Mouse (Mus musculus): ENCODE data around the gene Hist1h4n.

Hist1h4n gene

DNA sequence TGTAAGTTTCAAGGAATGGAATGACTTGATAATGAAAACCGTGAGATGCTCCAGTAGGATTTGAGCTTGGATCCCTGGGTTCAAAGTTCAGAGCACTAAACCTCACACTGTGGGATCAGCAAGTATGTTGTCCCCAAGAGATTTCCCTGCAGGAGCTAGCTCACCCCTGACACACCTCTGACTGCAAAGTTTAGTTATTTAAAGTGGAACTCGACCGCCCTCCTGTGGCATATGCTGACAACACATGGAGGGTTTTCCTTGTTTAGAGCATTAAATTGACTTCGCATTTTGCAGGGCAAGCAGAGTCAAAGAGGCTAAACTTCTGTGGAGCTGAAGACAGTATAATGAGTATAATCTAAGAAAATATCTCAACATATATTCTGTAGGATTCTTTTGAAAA lies 28.9 kb downstream of the Hist1h4n start:
- in situ Hi-C loops (cut with MboI, MseI): loop anchor here (5.0 to 25.0 kb wide), 2 partner anchors 49 to 1759 kb away; partner anchors contain the start of genes Hist1h1d (in 1 of the 2), Hist1h2ad (in 1 of the 2), Hist1h2ae (in 1 of the 2) and Hist1h2bf (in 1 of the 2)

DNA sequence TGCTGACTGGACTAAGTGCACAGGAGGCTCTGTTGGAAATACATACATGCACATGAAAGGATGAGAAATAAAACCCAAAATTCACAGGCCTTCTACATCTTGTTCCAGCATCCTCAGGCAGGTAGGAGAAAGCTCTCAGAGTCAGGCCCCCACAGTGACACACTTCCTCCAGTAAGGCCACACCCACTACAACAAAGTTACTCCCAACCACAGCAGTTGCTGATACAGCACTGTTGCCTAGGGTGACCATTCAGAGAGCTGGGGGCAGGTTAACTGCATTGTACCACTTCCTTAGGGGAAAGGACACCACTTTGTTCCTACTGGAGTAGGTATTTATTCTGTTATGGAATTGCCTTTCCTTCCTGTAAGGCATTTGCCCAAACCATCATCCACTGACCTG lies 34.8 kb downstream of the Hist1h4n start:
- in situ Hi-C loops (cut with MboI, MseI): loop anchor here (5.0 to 25.0 kb wide), 2 partner anchors 50 to 1965 kb away; partner anchors contain the start of genes Hist1h1a (in 2 of the 2), Hist1h2ab (in 2 of the 2), Hist1h3a (in 2 of the 2) and Hist1h3b (in 2 of the 2)

DNA sequence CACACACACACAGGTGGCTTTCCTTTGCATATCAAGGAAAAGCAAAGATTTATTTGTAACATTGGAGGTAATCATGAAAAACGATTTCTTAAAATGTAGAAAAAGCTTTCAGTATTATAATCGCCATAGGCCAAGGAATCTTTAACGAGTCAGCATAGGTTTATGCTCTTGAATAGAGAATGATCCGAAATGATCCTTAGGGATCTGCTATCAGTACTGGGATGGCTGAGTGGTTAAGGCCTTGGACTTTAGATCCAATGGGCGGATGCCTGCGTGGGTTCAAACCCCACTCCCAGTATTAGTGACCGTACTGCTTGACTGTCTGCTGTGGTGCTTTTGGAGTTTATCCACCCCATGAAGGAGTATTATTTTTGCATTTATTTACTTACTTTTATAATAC lies 36.4 kb downstream of the Hist1h4n start:
- in situ Hi-C loops (cut with MboI, MseI): loop anchor here (5.0 to 25.0 kb wide), 2 partner anchors 52 to 1967 kb away; partner anchors contain the start of genes Hist1h1a (in 2 of the 2), Hist1h2ab (in 2 of the 2), Hist1h3a (in 2 of the 2) and Hist1h3b (in 2 of the 2)

DNA sequence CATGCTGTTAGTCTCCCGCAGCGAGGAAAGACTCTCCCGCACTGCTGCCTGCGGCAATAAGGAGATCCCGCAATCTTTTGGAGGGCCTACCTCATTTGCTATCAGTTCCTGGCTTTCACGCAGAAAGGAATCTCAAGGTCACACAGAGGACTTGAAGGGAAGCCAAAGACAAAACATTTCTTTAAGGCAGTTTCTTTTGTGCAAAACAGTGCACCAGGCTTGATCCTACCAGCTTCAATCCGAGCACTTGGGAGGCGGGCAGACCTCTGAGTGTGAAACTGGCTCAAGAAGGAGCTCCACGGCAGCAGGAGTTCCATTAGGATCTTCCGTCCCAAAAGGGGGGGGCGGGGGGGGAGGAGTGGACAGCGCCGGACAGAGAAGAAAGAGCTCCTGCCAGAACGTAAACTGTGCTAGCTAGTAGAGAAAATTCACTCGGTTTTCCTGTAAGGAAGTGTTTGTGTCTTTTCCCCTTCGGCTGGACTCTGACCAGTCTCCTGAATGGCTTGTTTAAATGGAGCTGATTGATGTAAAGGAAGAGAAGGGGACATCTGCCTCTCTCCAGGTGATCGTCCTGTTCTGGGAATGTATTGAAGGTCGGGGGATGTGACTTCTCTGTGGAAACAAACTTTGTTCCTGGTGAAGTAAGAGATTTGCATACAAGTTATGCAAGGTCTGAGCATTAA lies 41.3 kb downstream of the Hist1h4n start:
- in situ Hi-C loops (cut with MboI, MseI): loop anchor here (5.0 to 25.0 kb wide), 3 partner anchors 38 to 1972 kb away; partner anchors contain the start of genes Hist1h1a (in 2 of the 2), Hist1h2ab (in 2 of the 2), Hist1h2ak (in 2 of the 2) and Hist1h2bn (in 2 of the 2)

DNA sequence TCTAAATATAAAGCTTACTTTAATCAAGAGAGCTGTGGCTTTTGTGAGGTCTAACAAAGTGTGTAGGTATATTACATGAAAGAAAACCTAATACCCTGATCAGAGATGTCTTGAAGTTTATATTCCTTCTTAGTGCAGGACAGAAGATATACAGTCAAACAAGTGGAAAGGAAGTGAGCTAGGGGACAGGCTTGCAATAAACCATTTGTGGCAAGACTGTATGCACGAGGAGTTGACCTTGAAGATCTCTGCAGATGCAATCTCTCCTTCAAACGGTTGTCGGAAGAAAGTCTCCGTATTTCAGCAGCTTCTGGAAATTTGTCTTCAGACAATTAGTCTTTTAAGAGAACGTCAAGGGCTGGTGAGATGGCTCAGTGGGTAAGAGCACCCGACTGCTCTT lies 42.1 kb downstream of the Hist1h4n start:
- in situ Hi-C loops (cut with MboI, MseI): loop anchor here (5.0 to 25.0 kb wide), 5 partner anchors 38 to 1972 kb away; partner anchors contain the start of genes Hist1h1a (in 2 of the 2), Hist1h2ab (in 2 of the 2), Hist1h2ak (in 2 of the 2) and Hist1h2bn (in 2 of the 2)

DNA sequence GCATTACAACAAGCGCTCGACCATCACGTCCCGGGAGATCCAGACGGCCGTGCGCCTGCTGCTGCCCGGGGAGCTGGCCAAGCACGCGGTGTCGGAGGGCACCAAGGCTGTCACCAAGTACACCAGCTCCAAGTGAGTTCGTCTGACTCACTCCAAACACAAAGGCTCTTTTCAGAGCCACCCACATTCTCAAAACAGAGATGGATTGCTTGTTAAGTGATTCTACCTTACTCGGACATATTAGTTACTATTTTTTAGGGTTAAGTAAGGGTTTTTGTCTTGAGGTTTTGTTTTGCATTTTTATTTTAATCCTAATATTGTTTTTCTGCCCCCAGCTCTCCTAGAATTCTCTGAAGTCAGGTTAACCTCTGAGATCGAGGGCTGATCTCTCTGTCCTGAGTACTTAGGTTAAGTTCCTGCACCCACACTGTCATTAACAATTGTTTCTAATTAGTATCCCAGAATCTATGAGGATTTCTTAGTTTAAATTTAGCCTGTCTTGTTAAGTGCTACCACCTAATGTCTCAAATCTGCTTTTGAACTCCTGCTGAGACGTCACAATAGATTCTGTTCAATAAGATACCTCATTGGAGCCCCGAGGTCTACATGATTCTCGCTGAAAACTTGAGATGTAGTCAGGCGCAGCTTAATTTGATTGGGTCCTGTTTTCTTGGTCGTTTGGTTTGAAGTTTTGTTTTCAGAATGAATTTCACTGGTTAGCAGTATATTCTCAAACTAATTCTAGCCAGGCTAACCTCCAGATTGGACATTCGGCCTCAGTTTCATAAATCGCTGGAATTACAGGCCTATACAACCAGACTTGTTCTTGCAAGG lies 44.0 kb downstream of the Hist1h4n start:
- in situ Hi-C loops (cut with MboI, MseI): loop anchor here (5.0 to 25.0 kb wide), 3 partner anchors 71 to 1974 kb away; partner anchors contain the start of genes Hist1h1a (in 2 of the 2), Hist1h2ab (in 2 of the 2), Hist1h3a (in 2 of the 2) and Hist1h3b (in 2 of the 2)

DNA sequence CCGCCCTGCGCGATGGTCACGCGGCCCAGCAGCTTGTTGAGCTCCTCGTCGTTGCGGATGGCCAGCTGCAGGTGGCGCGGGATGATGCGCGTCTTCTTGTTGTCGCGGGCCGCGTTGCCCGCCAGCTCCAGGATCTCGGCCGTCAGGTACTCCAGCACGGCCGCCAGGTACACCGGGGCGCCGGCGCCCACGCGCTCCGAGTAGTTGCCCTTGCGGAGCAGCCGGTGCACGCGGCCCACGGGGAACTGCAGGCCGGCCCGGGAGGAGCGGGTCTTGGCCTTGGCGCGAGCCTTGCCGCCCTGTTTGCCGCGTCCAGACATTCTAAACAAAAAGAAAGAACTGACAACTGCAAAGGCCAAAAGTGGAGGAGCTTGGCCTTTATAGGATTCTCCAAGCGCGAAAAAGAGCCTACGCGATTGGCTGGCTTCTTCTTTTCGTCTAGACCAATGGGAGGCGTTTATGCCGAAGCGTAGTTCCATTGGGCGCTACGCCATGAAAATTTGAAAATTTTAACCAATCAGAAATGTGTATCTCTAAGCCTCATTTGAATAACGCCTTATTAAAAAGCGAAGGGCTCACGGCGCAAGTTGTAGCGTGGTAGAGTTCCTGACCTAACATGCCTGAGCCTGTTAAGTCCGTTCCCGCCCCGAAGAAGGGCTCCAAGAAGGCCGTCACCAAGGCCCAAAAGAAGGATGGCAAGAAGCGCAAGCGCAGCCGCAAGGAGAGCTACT lies 44.9 kb downstream of the Hist1h4n start, which contains the start of the genes Hist1h2an and Hist1h2bp:
TSS of gene Hist1h2an (minus strand) at position 320 of the 731 bp plus-strand sequence.
TSS of gene Hist1h2bp (plus strand) at position 563 of the 731 bp plus-strand sequence.
- in situ Hi-C loops (cut with MboI, MseI): loop anchor here (5.0 to 25.0 kb wide), 3 partner anchors 70 to 1975 kb away; partner anchors contain the start of genes Hist1h1a (in 2 of the 2), Hist1h2ab (in 2 of the 2), Hist1h3a (in 2 of the 2) and Hist1h3b (in 2 of the 2)

DNA sequence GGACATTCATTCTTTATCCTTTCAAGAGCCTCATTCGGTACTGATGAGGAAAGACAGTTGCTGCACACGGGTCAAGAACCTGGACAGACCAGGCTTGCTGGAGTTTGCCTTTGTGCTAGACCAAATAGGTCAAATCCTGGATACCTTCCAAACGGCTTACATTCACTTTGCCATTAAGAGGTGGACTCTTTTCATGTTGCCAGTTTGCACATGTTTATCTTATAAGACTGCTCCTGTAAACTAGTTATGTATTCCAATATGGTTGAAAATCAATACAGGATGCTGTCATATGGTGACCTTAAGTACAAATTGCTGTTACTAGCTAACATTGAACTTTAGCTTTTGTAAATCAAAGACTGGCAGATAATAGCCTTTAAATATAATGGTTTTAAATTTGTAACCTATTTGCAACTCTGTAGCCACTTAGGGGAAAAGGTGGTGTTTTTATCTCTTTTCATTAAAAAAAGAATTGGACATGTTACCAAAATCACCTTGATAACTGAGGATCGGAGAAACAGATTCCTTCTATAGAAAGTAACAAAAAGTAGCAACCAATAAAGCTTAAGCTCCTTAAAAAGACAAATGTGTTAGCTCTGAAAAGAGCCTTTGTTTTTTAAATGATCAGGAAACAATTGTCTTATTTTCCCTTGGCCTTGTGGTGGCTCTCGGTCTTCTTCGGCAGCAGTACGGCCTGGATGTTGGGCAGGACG lies 45.7 kb downstream of the Hist1h4n start:
- in situ Hi-C loops (cut with MboI, MseI): loop anchor here (5.0 to 25.0 kb wide), 3 partner anchors 69 to 1976 kb away; partner anchors contain the start of genes Hist1h1a (in 2 of the 2), Hist1h2ab (in 2 of the 2), Hist1h3a (in 2 of the 2) and Hist1h3b (in 2 of the 2)

DNA sequence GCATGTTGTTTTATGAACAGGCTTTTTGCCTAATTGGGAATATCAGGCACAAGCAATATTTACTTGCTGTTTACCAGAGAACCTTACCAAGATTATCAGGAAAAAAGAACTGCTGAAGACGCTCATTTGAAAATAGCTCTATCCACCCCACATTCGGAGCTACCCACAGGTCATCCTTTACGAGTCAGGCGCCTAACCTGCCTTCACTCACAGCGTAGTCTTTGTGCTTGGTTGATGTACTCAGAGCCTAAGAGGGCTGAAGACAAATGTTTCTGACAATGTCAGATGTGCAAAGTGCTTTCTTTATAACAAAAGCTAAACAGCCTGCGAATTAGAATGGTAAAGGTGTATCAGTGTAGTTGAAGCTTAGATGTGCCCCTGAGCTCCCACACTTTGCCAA lies 47.7 kb downstream of the Hist1h4n start:
- in situ Hi-C loops (cut with MboI, MseI): loop anchor here (25.0 kb wide), 1 partner anchor 1978 kb away; the partner anchor contains the start of genes Hist1h1a (in 2 of the 2), Hist1h2ab (in 2 of the 2), Hist1h3a (in 2 of the 2) and Hist1h3b (in 2 of the 2)

DNA sequence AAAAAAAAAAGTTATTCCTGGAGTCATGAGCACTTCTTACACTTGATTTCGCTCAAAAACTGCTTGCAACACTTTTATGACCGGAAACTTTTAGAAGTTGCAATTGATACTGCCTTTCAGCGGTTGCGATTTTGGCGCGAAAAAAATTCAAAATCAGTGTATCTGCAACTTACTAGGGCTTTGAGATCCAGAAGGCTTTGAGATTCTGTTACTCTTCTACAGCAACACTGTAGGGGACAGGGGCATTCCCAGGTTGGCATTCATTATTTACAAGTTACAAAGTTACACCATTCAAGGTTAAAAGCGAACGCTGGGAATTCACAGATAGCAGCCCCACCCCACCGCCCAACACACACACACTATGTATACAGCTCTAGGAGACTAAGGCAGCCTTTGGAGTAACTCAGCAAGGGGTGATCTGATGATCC lies 48.2 kb downstream of the Hist1h4n start:
- in situ Hi-C loops (cut with MboI, MseI): loop anchor here (25.0 kb wide), 1 partner anchor 1979 kb away; the partner anchor contains the start of genes Hist1h1a (in 2 of the 2), Hist1h2ab (in 2 of the 2), Hist1h3a (in 2 of the 2) and Hist1h3b (in 2 of the 2)

DNA sequence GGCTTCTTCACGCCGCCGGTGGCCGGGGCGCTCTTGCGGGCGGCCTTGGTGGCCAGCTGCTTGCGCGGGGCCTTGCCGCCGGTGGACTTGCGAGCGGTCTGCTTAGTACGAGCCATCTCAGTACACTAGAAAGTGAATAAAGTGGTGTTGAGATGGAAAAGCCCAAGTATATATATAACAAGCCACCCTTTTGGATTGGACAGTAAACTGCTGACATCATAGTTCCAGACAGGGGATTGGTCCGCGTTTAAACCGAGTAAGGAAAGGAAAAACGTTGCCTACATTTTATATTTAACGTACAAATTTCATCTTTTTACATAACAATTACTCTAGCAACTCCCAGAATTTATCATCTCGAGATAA lies 48.8 kb downstream of the Hist1h4n start, which contains the start of gene Hist1h3i:
TSS of gene Hist1h3i (minus strand) at position 116 of the 363 bp plus-strand sequence.
- in situ Hi-C loops (cut with MboI, MseI): loop anchor here (25.0 kb wide), 1 partner anchor 1979 kb away; the partner anchor contains the start of genes Hist1h1a (in 2 of the 2), Hist1h2ab (in 2 of the 2), Hist1h3a (in 2 of the 2) and Hist1h3b (in 2 of the 2)

DNA sequence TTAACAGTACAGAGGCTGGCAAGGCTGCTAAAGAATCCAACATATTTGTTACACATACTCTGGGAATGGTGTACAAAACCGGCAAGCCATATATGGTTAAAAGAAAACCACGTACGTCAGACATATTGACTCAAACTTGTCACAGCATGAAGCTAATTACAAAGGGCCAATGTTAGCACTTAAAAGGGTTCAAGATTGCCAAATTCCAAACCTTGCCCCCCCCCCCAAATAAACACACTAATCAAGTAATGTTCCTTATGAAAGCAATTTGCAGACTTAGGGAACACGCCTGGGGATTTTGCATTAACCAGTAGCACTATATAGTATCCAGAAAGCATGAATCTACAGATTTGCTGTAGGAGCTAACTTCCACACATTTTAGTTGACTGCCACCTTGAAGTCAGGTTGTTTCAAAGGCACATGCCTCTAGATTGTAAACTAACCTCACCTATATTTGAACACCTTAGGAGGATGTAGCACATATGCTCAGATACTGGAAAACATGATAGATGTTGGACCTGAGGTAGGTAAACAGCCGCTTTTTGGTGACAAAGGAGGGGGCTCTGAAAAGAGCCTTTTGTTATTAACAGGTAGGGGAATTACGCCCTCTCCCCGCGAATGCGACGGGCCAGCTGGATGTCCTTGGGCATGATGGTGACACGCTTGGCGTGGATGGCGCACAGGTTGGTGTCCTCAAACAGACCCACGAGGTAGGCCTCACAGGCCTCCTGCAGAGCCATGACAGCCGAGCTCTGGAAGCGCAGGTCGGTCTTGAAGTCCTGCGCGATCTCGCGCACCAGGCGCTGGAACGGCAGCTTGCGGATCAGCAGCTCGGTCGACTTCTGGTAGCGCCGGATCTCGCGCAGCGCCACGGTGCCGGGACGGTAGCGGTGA lies 49.4 kb downstream of the Hist1h4n start:
- in situ Hi-C loops (cut with MboI, MseI): loop anchor here (25.0 kb wide), 1 partner anchor 1980 kb away; the partner anchor contains the start of genes Hist1h1a (in 2 of the 2), Hist1h2ab (in 2 of the 2), Hist1h3a (in 2 of the 2) and Hist1h3b (in 2 of the 2)
